Mouse (Mus musculus) liver, adult 2 months (tissue): ENCODE measurements around the gene Trex1.

Experiments used
- CTCF ChIP-seq: fragments of 200-500 bp; IDR thresholded peaks from 2 replicates; pipeline ENCODE4 v1.5.1; 2011; ENCODE audit warnings: low read depth, low read length, control low read depth
- POLR2A ChIP-seq: fragments of 200-500 bp; IDR thresholded peaks from 2 replicates; pipeline ENCODE4 v1.6.1; 2011; ENCODE audit warnings: low read length, control low read depth; ENCODE audit not compliant: insufficient read depth; ENCODE audit errors: extremely low read depth

DNA sequence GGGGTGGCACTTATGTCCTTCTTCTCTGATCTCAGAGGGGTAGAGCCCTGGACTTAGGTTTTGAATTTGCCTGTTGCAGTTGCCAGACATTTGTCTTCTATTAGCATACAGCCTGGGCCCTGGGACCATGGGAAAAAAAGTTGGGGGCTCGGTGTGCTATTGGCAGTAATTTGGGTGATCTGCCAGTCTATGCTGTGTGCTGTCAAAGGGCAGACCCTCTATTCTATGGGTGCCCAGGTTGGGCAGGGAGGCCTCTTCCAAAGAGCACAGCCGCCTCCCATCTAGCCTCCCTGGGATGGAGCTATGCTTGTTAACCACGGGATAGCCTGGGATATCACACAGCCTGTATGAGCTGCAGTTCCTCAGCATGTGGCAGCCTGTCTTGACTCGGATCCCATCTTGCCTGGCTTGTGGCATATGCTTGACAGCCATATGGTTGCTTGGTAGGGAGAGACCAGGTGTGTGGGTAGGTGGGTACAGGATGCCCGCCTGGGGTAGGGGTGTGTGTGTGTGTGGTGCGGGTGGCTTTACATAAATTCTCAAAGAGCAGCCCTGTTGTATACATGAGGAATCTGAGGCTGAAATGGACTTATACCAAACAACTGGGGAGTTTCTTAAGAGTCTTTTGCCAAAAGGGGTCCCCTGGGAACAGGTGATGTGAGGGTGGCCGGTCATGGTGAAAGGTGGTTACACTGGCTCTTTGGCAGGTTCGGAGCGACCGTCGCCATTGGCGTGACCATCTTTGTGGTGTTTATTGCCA lies 4.1 kb downstream of the Trex1 start:
- TF ChIP-seq CTCF (no peak), POLR2A (no peak)
